Mouse (Mus musculus): ENCODE results near the gene Bcl2.

DNA sequence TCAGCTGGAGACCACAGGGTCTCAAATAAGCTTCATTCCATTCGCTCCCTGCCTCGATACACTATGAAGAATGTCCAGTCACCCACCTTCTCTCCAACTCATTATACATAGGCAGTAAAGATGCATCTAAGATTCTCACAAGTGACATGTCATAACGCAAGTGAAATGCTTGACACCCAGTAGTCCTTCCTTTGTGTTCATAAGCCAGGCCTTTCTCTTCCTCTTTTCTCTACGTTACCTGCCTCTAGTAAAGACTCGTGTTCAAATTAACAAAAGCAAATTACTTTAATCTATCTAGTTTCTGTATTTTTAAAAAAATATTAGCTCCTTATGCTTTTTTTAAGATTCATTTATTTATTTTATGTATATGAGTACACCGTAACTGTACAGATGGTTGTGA, 59.8 kb downstream of the Bcl2 start:
- TF ChIP-seq GATA1 (IDR thresholded peaks at IDR 0.05; ENCODE audit: borderline replicate concordance, low read length), result no peak
- no peak for TF ChIP-seq CTCF (IDR thresholded peaks at IDR 0.05; ENCODE audit: low read depth, low read length)

Data from G1E (cell line).